Mouse (Mus musculus) macrophage (primary cell): Measurements from ENCODE around the gene Acsf3. TPM values are rescaled to one million over a fixed set of nuclear protein-coding genes. Genes with fewer than 3 reads are reported as not detected.

Source experiments
- H3K27ac ChIP-seq: fragments of 350-480 bp; formaldehyde crosslinking; 2 replicates; pipeline ENCODE4 v1.9.0; 2021
- H3K36me3 ChIP-seq: fragments of 350-480 bp; formaldehyde crosslinking; 2 replicates; pipeline ENCODE4 v1.9.0; 2021; ENCODE audit errors: inconsistent target
- H3K4me3 ChIP-seq: fragments of 350-480 bp; formaldehyde crosslinking; 2 replicates; pipeline ENCODE4 v1.9.0; 2021; ENCODE audit errors: inconsistent target
- H3K79me2 ChIP-seq: fragments of 350-480 bp; formaldehyde crosslinking; 2 replicates; pipeline ENCODE4 v1.9.0; 2021; ENCODE audit errors: inconsistent target
- WGBS: methylation state at CpG from one replicate; pipeline ENCODE4 v1.1.7; 2026; ENCODE audit warnings: inconsistent platforms; ENCODE audit not compliant: missing documents; 5-methylcytosine and 5-hydroxymethylcytosine counted together
- polyA plus RNA-seq: library from polyadenylated mRNA; stranded (reverse); fragments of 250-400 nt; gene quantifications from 3 replicates; pipeline ENCODE4 v1.2.4, GENCODE M21; 2018; ENCODE audit warnings: inconsistent platforms

Acsf3 gene
- polyA plus RNA-seq, 1 experiment from 2014 or later: 4.1 TPM

DNA sequence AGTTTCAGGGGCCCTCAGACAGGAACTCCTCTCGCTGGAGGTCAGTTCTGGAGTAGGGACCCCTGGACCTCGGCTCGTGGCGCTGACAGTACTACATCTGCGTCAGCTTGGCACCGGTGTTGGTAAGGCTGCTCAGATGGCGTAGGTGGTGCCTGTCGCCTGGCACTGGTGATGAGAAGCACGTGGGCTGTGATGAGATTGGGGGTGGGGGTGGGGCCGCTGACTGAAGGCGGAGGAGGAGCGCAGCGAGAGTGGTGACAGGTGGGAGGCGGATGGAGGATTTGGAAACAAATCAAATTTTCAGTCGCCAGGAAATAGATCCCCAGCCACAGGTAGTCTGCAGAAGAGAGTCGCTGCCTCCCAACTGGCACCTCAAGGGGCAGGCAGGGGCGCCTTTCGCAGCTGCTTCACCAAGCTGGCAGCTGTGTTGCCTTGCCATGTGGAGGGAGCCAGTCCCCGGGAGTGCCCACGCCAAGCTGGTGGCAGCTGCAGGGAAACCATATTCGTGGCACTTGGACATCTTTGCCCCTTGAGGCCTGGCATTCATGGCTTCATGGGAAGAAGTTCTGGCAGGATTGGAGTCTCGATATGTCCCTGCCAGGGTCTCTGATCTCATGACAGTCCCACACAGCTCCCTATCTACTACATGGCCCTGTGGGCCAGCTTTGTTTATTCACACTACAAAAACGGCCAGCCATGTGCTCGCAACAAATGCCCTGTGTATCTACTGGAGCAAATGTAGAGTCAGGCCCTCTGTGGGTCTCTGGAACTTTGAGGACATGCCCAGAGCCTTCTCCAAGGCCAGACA is 5.8 kb upstream of the Acsf3 start:
- Histone ChIP-seq H3K36me3 (no peaks in the 10 kb centered on the region), H3K79me2 (no peaks in the 10 kb centered on the region), H3K4me3 (no peak overlapping the region), H3K27ac (no peak overlapping the region)
- WGBS: 89% methylated on average over 21 of the region's 24 CpGs

DNA sequence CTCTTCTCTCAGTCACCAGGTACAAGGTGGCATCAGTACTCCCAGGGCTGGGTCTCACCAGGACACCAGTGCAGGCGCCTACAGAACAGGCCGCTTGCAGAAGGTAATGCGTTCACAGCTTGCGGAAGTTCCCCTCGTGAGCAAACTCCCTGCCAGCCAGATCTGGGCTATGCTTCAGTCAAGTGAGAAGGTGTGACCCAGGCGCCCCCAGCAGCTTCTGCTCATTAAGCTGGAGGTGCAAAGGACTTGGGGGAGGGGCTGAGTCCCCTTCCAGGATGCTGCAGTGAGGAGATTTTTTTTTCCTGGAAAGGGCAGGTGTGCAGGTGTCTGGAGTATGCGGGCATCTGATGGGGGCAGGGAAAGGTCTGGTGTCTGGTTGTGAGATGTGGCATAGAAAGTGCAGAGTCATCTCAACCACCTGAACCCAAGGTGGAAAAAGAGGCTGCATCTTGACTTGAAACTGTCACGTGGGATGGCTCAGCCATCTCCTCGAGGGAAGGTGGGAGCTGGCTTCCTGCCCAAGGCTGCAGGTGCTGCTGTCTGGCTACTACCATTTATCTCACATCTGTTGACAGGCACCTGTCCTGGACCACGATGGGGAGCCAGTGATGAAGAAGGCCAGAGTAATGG is 2.7 kb upstream of the Acsf3 start:
- Histone ChIP-seq H3K36me3 (no peaks in the 10 kb centered on the region), H3K27ac (no peak overlapping the region), H3K4me3 (no peak overlapping the region), H3K79me2 (no peaks in the 10 kb centered on the region)
- 55% methylated on average over 10 of the region's 10 CpGs for WGBS

DNA sequence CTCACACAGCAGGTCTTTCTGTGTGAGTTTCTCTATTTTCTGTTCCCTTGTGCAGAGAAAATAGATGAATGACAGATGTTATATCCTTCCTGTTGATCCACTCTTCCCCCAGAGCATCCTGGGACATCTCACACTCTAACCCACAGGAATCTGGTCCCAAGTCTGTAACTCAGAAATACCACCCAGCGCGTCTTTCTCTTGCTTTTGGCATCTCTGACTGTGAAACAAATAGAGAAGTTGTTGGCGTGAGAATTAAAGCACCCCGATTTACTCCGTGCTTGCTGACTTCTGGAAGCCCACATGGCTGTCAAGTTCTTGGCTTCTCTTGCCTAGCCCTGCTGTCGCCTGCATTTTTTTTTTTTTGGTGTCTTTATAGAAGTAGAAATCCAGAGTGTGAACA is 2.4 kb downstream of the Acsf3 start:
- peaks cover 4% of the 10 kb centered on the region; the same call in 1 of the 2 replicates for H3K36me3 ChIP-seq
- H3K4me3 ChIP-seq: no peak overlapping the region
- WGBS: 94% methylated on average over 6 of the region's 6 CpGs
- no peak overlapping the region for H3K27ac ChIP-seq
- H3K79me2 ChIP-seq: no peaks in the 10 kb centered on the region

DNA sequence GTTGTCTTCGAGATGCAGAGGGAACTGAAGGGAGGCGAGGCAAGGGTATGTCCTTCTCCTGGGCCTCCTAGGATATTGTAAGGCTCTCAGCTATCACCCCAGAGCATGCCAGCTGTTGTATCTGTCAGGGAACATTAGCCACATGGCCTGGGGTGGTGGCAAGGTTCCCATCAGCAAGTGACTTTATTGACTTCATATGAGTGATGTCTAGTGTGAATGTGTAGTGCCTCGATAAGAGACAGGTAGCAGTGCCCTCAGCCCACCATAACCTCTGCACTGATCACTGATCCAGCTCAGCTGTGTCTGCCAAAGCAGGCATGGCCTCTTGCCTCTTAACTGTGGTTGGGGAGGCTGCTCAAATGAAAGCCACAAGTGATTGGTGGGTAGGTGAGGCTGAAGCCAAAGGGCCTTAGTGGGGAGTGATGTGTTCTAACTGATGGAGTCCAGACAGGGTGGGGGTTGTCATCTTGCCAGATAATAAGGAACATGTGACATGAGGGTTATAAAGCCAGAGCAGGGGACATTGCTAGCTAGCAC is 3.5 kb downstream of the Acsf3 start:
- no peak overlapping the region for H3K27ac ChIP-seq
- H3K79me2 ChIP-seq: no peaks in the 10 kb centered on the region
- 87% methylated on average over 3 of the region's 3 CpGs for WGBS
- H3K36me3 ChIP-seq: peaks cover 4% of the 10 kb centered on the region; the same call in 1 of the 2 replicates
- no peak overlapping the region for H3K4me3 ChIP-seq

DNA sequence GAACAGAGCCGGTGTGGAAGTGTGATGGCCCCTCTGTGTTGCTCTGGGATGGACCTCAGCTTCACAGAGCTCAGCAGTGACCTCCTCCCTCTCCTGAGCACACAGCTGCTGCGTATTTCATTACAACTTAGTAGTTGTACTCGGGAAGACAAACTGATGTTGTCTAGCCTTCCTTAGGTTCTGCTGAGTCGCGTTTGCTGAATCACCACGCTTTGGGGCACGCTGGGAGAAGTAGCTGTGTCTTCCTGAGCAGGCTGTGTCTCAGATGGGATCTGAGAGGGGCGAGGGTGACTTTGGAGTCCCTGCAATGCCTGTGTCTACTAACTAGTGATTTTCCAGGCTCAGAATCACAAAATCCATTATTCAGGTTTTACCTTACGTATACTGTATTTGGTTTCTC is 4.0 kb downstream of the Acsf3 start:
- no peak overlapping the region for H3K4me3 ChIP-seq
- H3K27ac ChIP-seq: no peak overlapping the region
- WGBS: 74% methylated on average over 8 of the region's 9 CpGs
- H3K36me3 ChIP-seq: peaks cover 7% of the 10 kb centered on the region; the same call in 1 of the 2 replicates
- no peaks in the 10 kb centered on the region for H3K79me2 ChIP-seq

DNA sequence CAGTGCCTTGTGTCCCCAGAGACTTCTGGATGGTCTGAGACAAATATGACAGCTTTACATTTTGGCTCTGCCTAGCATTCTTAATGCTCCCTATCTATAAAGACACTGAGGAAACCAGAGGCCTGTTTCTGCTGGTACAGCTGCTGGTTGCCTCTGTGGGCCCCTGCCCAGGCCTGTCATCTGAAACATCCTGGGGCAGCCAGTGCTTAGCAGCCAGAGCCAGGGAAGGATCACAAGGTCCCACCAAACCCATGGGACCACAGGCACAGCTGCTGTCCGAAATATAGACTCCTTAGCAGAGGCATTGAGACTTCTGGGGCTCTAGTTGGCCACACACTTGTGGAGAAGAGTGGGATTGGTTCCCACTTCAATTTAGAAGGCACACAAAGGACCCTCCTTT is 9.5 kb downstream of the Acsf3 start:
- H3K79me2 ChIP-seq: no peaks in the 10 kb centered on the region
- 100% methylated on average over 1 of the region's 1 CpGs for WGBS
- H3K27ac ChIP-seq: no peak overlapping the region
- no peak overlapping the region for H3K4me3 ChIP-seq
- peaks cover 22% of the 10 kb centered on the region; the same call in 1 of the 2 replicates for H3K36me3 ChIP-seq

DNA sequence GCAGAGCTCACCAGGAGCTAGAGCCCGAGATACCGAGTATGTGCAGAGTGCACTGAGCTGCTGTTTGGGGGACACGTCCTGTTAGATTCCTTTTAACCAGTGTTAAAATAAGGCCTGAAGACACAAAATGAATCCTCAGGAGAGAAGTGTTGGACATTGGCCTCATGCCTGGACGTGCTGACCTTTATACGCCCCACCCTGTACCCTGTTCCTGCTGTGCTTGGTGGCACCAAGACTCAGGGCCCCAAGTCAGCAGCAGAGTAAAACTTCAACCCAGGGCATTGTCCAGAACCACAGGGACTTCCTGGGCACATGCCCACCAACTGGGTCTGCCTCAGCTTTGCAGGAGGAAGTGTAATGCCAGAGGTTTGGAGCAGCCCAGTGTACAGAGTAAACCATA is 14.5 kb downstream of the Acsf3 start:
- 96% methylated on average over 5 of the region's 5 CpGs for WGBS
- Histone ChIP-seq H3K36me3 (peaks cover 11% of the 10 kb centered on the region; the same call in 1 of the 2 replicates), H3K27ac (no peak overlapping the region), H3K79me2 (no peaks in the 10 kb centered on the region), H3K4me3 (no peak overlapping the region)

DNA sequence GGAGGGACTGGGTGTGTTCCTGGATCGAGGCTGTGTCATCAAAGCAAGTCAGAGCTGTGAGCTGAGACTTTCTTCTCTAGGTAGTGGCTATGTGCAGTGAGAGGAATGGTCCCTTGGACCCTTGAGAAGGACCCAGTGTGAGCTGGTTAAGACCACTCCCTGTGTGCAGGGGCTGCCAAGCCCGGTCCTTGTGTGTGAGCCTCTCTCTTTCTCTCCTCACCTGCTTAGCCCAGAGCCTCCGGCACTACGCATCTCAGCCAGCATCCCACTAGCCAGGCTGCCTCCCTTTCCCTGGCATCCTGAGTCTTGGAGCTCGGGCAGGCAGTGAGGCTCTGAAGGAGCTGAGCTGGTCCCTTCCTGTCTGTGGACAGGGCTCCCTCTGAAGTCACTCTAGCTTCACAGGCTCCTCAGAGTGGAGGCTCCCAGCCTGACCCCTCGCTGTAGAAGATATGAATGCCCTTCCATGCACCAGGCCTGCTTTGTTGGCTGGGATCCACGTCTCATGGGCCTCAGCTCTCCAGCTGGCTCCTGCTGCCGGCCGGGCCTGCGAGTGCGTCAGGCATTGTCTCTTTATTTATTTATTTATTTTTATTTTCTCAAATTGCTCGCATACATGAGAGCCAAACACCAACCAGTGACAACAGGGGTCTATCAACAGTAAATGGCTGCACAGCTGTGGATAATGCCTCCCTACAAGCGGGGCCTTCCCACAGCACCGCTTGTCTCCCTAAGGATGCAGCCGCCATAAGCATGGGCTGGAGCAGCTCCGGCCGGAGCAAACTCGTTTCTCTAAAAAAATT is 18.3 kb downstream of the Acsf3 start:
- Histone ChIP-seq H3K36me3 (no peaks in the 10 kb centered on the region), H3K27ac (no peak overlapping the region), H3K79me2 (no peaks in the 10 kb centered on the region), H3K4me3 (no peak overlapping the region)
- WGBS: 95% methylated on average over 18 of the region's 18 CpGs

DNA sequence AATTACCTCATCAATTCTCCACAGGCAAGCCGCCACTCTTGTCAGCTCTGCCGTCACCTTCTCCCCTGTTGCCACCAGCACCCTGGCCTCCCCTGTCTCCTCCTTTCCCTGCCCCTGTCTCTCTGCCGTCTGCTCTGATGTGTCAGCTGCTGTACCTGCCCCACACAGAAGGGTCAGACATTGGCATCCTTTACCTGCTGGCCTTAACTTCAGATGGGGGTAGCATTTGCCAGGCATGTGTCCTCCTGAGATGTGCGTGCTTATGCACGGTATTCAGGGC is 18.8 kb downstream of the Acsf3 start:
- no peaks in the 10 kb centered on the region for H3K79me2 ChIP-seq
- no peaks in the 10 kb centered on the region for H3K36me3 ChIP-seq
- H3K27ac ChIP-seq: no peak overlapping the region
- no peak overlapping the region for H3K4me3 ChIP-seq
- 96% methylated on average over 5 of the region's 5 CpGs for WGBS

DNA sequence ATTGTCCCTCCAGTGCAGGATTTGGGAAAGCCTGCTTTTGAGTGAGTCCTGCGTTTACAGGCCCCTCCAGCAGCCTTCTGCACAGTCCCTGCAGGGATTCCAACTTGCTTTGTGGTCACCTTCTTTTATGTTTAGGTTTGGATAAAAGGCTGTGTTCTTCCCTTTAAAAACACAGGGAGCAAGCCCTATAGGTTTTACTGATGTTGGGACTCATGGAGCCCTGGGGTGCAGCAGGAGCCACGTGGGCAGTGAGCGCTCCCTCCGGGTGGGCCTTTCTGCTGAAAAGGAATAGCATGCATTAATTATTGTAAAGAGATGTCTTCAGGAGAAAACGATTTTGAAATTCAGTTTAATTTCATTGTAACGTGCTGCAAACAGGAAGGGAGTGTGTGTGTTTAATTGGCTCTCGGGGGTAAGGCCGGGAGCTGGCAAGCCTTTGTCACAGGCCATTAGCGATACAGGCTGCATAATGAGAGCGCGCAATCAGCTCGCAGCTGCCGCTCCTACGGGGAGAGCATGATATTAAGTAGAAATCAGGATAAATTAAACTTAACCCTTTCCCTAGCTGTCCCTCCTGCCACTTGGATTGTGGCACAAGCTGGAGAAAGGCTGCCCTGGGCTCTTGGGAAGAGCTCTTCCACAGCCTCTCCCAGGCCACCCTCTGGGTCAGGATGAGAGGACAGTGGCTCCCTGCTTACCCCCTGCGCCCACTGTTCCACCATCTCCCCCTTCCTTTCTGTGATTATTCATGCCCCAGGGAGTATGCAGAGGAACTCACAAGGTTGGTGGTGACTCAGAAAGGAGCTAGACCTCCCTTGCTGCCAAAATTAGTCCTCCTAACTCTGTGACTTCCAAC is 28.8 kb downstream of the Acsf3 start:
- 90% methylated on average over 15 of the region's 15 CpGs for WGBS
- Histone ChIP-seq H3K79me2 (no peaks in the 10 kb centered on the region), H3K27ac (no peak overlapping the region), H3K36me3 (no peaks in the 10 kb centered on the region), H3K4me3 (no peak overlapping the region)

DNA sequence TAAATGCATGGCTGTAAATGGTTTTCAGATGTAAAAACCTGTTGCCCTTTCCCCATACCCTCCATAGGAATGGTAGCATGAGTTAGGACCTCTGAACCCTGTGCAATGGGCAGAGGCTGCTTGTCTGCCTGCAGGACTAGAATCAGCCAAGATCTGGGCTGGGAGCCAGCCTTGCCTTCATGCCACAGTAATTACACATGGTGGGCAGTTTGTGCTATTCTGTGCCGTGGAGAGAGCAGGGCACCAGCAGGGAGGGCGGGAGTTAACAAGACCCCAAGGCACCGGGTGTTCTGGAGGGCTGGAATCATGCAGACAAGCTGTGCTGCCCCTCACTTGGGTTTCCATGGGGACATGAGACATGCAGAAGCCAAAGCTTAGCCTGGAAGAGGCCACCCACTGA is 30.1 kb downstream of the Acsf3 start:
- 98% methylated on average over 3 of the region's 3 CpGs for WGBS
- H3K79me2 ChIP-seq: no peaks in the 10 kb centered on the region
- H3K36me3 ChIP-seq: no peaks in the 10 kb centered on the region
- H3K4me3 ChIP-seq: no peak overlapping the region
- H3K27ac ChIP-seq: no peak overlapping the region

DNA sequence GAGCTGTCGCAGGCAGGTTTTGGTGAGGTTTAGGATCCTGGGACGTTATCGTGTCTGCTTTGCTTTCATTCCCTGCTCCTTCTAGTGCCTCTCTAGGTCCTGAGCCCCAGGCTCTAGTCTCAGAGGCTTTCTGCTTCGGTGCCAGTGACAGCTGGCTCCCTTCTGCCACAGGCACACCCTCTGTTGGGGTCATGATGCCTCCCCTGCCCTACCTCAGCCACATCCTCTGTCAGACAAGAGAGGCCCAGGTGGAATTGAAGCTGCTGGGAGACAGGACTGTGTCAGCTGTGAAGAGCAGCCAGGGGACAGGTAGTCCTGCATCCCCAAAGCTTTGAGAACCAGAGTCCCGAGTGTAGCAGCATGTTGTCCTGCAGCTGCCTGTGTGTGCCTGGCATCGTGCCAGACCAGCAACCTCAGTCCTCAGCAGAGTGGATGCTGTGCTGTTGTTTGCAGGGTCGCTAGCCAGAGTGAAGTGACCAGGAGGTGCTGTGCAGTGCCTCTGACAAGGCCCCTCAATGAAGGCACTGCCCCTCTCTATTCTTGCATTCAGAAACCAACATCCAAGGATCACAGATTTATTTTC is 31.8 kb downstream of the Acsf3 start:
- H3K79me2 ChIP-seq: no peaks in the 10 kb centered on the region
- no peak overlapping the region for H3K27ac ChIP-seq
- no peak overlapping the region for H3K4me3 ChIP-seq
- 89% methylated on average over 7 of the region's 7 CpGs for WGBS
- H3K36me3 ChIP-seq: no peaks in the 10 kb centered on the region

DNA sequence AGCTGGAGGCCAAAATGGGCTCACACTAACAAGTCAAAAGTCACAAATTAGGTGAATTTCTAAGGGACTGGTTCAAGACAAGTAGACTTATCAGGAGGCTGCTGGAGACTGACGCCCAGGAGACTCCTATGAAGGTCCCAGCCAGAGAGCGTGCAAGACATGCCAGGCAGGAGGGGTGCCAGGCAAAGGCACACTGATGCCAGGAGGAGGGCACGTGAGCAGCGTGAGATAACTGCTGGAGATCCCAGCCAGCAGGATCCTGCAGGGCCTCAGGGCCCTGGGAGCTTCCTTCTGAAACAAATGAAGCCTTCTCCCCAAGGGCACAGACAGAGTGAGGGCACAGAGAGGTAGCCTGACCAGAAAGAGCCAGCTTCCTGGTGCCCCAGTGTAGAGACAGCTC is 32.6 kb downstream of the Acsf3 start:
- no peak overlapping the region for H3K27ac ChIP-seq
- no peak overlapping the region for H3K4me3 ChIP-seq
- no peaks in the 10 kb centered on the region for H3K79me2 ChIP-seq
- H3K36me3 ChIP-seq: no peaks in the 10 kb centered on the region
- WGBS: 100% methylated on average over 4 of the region's 4 CpGs

DNA sequence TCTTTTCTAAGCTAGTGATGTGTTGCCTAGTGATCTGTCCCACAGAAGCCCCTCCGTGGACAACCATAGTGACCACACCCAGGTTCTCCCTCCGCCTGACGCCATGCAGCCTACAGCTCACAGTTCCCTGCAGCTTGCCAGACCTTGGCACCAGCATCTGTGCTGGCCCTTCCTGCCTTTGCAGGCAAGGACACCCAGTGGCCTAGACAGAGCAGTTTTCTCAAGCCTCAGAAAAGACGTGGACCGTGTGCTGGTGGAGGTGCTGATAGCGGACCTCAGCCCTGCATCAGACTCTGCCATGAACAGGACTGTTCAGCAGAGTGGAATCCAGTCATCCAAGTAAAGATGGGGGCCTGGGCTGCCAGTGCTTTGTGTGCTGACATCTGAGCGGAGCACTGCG is 35.1 kb downstream of the Acsf3 start:
- H3K36me3 ChIP-seq: no peaks in the 10 kb centered on the region
- no peak overlapping the region for H3K27ac ChIP-seq
- WGBS: 86% methylated on average over 8 of the region's 8 CpGs
- H3K79me2 ChIP-seq: no peaks in the 10 kb centered on the region
- no peak overlapping the region for H3K4me3 ChIP-seq
